Mouse (Mus musculus): Measurements from ENCODE around the gene Kansl1.

- TF ChIP-seq CTCF (IDR thresholded peaks at IDR 0.05; ENCODE audit: extremely low read depth, insufficient read depth, insufficient read length, insufficient replicate concordance) (no peak), POLR2A (IDR thresholded peaks at IDR 0.05; ENCODE audit: low read depth, low read length) (no peak)
Measured at GRCm38 (mm10) chr11:104346931-104347330, 121.7 kb downstream of the Kansl1 start.

All from spleen, adult 2 months (tissue).